Mouse (Mus musculus) cortical plate, adult 2 months (tissue): Measurements from ENCODE around the gene Zbed6.

Experiments used
- CTCF ChIP-seq: fragments of 200-500 bp; IDR thresholded peaks from 2 replicates; pipeline ENCODE4 v1.5.1; 2011; ENCODE audit warnings: mild to moderate bottlenecking, control low read depth, low read length; ENCODE audit not compliant: insufficient read depth; ENCODE audit errors: extremely low read depth
- POLR2A ChIP-seq: fragments of 200-500 bp; IDR thresholded peaks from 2 replicates; pipeline ENCODE4 v1.6.1; 2011; ENCODE audit warnings: mild to moderate bottlenecking, low read length, control low read depth; ENCODE audit not compliant: insufficient read depth; ENCODE audit errors: extremely low read depth

DNA sequence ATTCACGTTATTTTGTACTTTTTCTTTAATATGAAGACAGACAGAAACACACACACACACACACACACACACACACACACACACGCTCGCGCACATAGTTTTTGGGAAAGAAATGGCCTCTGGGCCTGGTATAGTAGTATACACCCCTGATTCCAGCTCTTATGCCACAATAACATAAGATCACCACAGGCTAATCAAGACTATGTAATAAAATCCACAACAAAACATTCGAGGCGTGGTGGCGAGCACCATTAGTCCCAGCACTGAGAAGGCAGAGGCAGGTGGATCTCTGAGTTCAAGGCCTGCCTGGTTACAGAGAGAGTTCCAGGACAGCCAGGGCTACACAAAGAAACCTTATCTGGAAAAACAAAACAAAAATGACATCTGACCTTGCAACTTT is 2.3 kb upstream of the Zbed6 start:
- TF ChIP-seq CTCF (no peak), POLR2A (no peak)
